Mouse (Mus musculus) forebrain, embryonic 11.5 days (tissue): ENCODE measurements around the gene Cfap54. TPM values are rescaled to one million over a fixed set of nuclear protein-coding genes. Genes with fewer than 3 reads are reported as not detected.

Experiments
- ATAC-seq: fragments of 200-750 bp; cut with Nextera tagmentation; replicated peaks from 2 replicates; pipeline ENCODE4 v1.8.0; 2017; ENCODE audit warnings: moderate TSS enrichment; ENCODE audit not compliant: low FRiP score
- DNase-seq: peaks from one replicate; pipeline ENCODE4 v3.0.0-alpha.2; 2017; ENCODE audit warnings: low spot score
- H3K27ac ChIP-seq: fragments of 300-500 bp; sonication (generic); 2 replicates; pipeline ENCODE4 v1.5.1; 2014; ENCODE audit warnings: low read depth, low read length
- H3K27me3 ChIP-seq: fragments of 300-500 bp; sonication (generic); 2 replicates; pipeline ENCODE4 v1.6.1; 2014; ENCODE audit warnings: mild to moderate bottlenecking, low read length, mixed read lengths; ENCODE audit not compliant: control insufficient read depth, insufficient read depth
- H3K36me3 ChIP-seq: fragments of 300-500 bp; sonication (generic); 2 replicates; pipeline ENCODE4 v1.6.1; 2014; ENCODE audit warnings: mild to moderate bottlenecking, low read length, moderate library complexity, mixed read lengths; ENCODE audit not compliant: control insufficient read depth, insufficient read depth
- H3K4me1 ChIP-seq: fragments of 300-500 bp; sonication (generic); replicated peaks from 2 replicates; pipeline ENCODE4 v1.6.1; 2014; ENCODE audit warnings: low read length, mixed read lengths; ENCODE audit not compliant: control insufficient read depth, insufficient read depth
- H3K4me2 ChIP-seq: fragments of 300-500 bp; sonication (generic); 2 replicates; pipeline ENCODE4 v1.6.1; 2014; ENCODE audit warnings: low read depth, mild to moderate bottlenecking, low read length, moderate library complexity, mixed read lengths; ENCODE audit not compliant: severe bottlenecking
- H3K4me3 ChIP-seq: fragments of 300-500 bp; sonication (generic); 2 replicates; pipeline ENCODE4 v1.5.1; 2014; ENCODE audit warnings: low read depth, low read length
- H3K9ac ChIP-seq: fragments of 300-500 bp; sonication (generic); 2 replicates; pipeline ENCODE4 v1.6.1; 2014; ENCODE audit warnings: low read length
- H3K9me3 ChIP-seq: fragments of 300-500 bp; sonication (generic); 2 replicates; pipeline ENCODE4 v1.6.1; 2016; ENCODE audit warnings: low read length, mixed read lengths; ENCODE audit not compliant: control insufficient read depth
- WGBS: fragments of 180-500 bp; shearing (Covaris S2); extraction: QIAGEN DNeasy Blood & Tissue Kit; methylation state at CpG from one replicate; pipeline ENCODE4 v1.1.7; 2014; 5-methylcytosine and 5-hydroxymethylcytosine counted together
- polyA plus RNA-seq: library from polyadenylated mRNA; unstranded; fragments of >200 nt; fragmentation: Nextera tagmentation; extraction: Ambion mirVana; gene quantifications from 2 replicates; pipeline ENCODE4 v1.2.1, GENCODE M21; 2014

Cfap54 gene
- polyA plus RNA-seq, 1 experiment from 2014 or later = 1.5 TPM

- H3K4me1 ChIP-seq = no peaks in the 10 kb centered on the region
- 86% methylated on average over 6 of the region's 6 CpGs for WGBS
- no peak overlapping the region for H3K4me2 ChIP-seq
- no peaks in the 10 kb centered on the region for H3K27me3 ChIP-seq
- H3K27ac ChIP-seq = no peak overlapping the region
- no peaks in the 10 kb centered on the region for H3K36me3 ChIP-seq
- no peaks in the 10 kb centered on the region for H3K9me3 ChIP-seq
- no peak overlapping the region for H3K4me3 ChIP-seq
- ATAC-seq = no peak
- no peak for DNase-seq
- H3K9ac ChIP-seq = no peak overlapping the region
Observed at GRCm38 (mm10) chr10:93090241-93090640, 8.8 kb upstream of the Cfap54 start.

DNA sequence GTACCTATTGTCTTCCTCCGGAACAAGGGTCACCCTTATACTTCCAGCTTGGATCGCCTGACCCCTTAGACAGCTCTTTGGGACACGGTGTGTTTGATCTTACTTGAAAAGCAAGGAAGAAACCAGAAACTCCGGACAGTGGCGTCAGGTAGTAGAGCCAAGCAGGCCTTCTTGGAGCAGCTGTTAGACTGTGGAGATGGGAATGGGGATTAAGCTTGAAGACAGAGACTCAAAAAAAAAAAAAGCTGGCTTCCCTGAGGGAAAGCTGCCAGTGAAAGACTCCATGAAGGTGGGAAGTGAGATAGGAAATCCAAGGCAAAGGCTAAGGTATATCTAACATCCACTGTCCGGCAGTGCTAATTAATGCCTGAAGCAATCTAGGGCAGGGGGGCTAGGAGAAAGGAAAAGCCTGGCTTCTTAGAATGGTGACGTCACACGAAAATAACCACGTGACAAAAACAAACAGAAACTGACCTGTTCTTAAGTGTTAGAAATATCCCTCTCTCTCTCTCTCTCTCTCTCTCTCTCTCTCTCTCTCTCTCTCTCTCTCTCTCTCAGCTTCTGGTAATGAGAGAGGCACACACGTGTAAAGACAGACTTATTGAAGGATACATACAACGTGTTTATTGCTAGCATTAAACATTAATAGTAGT lies 7.1 kb upstream of the Cfap54 start:
- WGBS = 75% methylated on average over 11 of the region's 11 CpGs
- Histone ChIP-seq H3K9me3 (no peaks in the 10 kb centered on the region), H3K4me1 (no peaks in the 10 kb centered on the region), H3K27me3 (no peaks in the 10 kb centered on the region), H3K36me3 (no peaks in the 10 kb centered on the region), H3K9ac (no peak overlapping the region), H3K27ac (no peak overlapping the region), H3K4me3 (no peak overlapping the region), H3K4me2 (no peak overlapping the region)
- ATAC-seq (no peak), DNase-seq (no peak)

- WGBS = 93% methylated on average over 7 of the region's 7 CpGs
Observed at GRCm38 (mm10) chr10:93087504-93087903, 6.1 kb upstream of the Cfap54 start.

GRCm38 (mm10) chr10:93083963-93084340 lies 2.5 kb upstream of the Cfap54 start:
- no peak for ATAC-seq
- Histone ChIP-seq H3K9me3 (no peaks in the 10 kb centered on the region), H3K4me1 (peaks cover 3% of the 10 kb centered on the region; the same call in 1 of the 2 replicates), H3K4me2 (no peak overlapping the region), H3K36me3 (no peaks in the 10 kb centered on the region), H3K27ac (no peak overlapping the region; the same call in 1 of the 2 replicates), H3K4me3 (no peak overlapping the region), H3K9ac (no peak overlapping the region), H3K27me3 (no peaks in the 10 kb centered on the region)
- WGBS = 33% methylated on average over 8 of the region's 8 CpGs
- DNase-seq = no peak

More at GRCm38 (mm10) chr10:93087504-93087903, 6.1 kb upstream of the Cfap54 start:
- Histone ChIP-seq H3K4me2 (no peak overlapping the region), H3K36me3 (no peaks in the 10 kb centered on the region), H3K4me3 (no peak overlapping the region), H3K27me3 (no peaks in the 10 kb centered on the region), H3K4me1 (peaks cover 3% of the 10 kb centered on the region; the same call in 1 of the 2 replicates), H3K27ac (no peak overlapping the region), H3K9ac (no peak overlapping the region), H3K9me3 (no peaks in the 10 kb centered on the region)
- ATAC-seq (no peak), DNase-seq (no peak)

DNA sequence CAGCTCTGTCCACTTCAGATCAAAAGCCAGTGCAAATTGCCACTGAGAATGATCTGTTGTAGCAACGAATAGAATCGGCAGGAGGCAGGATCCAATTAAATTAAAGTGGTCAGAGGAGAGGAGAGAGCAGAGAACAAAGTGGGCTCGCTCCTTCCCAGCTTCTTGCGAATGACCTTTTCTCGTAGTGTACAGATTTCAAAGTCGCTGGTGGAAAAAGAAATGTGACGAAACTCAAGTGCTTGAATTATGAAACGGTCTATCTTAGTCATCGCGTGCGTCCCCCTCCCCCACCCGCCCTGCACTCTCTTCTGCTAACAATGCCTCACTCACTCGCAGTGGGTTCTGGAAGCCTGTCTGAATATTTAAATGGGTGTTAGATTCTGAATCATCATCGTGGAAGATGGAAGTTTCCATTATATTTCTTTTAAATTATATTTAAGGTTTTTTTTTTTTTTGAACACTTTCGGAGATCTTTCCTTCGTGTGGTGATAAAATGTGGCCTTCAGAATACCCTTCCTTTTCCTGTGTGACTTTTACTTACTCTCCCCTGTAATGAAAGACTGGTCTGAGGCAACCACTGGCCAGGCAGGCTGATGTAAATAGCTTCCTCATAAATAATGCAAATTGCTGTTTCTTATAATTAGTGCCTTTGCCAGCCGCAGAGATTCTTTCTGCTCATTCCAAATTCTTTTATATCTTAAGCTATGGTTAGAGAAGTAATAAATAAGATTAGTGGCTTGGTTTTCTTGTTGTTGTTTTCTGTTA lies 2.0 kb upstream of the Cfap54 start:
- Histone ChIP-seq H3K4me2 (peak overlapping the region; percentile 35; the same call in 1 of the 2 replicates), H3K36me3 (no peaks in the 10 kb centered on the region), H3K27ac (peak overlapping the region; percentile 63), H3K27me3 (no peaks in the 10 kb centered on the region), H3K9me3 (no peaks in the 10 kb centered on the region), H3K9ac (peak overlapping the region; percentile 12), H3K4me3 (peak overlapping the region; percentile 16; the same call in 1 of the 2 replicates), H3K4me1 (peaks cover 3% of the 10 kb centered on the region; the same call in 1 of the 2 replicates)
- ATAC-seq (peak; percentile 50), DNase-seq (peak; percentile 60)
- 3% methylated on average over 17 of the region's 17 CpGs for WGBS

GRCm38 (mm10) chr10:93079486-93079885 lies 1.9 kb downstream of the Cfap54 start:
- Histone ChIP-seq H3K9ac (no peak overlapping the region), H3K27me3 (no peaks in the 10 kb centered on the region), H3K9me3 (no peaks in the 10 kb centered on the region), H3K36me3 (no peaks in the 10 kb centered on the region), H3K4me3 (no peak overlapping the region), H3K27ac (no peak overlapping the region), H3K4me1 (peaks cover 3% of the 10 kb centered on the region; the same call in 1 of the 2 replicates), H3K4me2 (no peak overlapping the region)
- 91% methylated on average over 3 of the region's 3 CpGs for WGBS
- no peak for DNase-seq
- ATAC-seq = no peak

GRCm38 (mm10) chr10:93077935-93078479 lies 3.4 kb downstream of the Cfap54 start:
- peaks cover 3% of the 10 kb centered on the region; the same call in 1 of the 2 replicates for H3K4me1 ChIP-seq
- no peak overlapping the region for H3K27ac ChIP-seq
- no peak for ATAC-seq
- no peaks in the 10 kb centered on the region for H3K9me3 ChIP-seq
- no peaks in the 10 kb centered on the region for H3K36me3 ChIP-seq
- H3K27me3 ChIP-seq = no peaks in the 10 kb centered on the region
- no peak overlapping the region for H3K9ac ChIP-seq
- WGBS = 72% methylated on average over 11 of the region's 11 CpGs
- no peak overlapping the region for H3K4me2 ChIP-seq
- no peak for DNase-seq
- no peak overlapping the region for H3K4me3 ChIP-seq

GRCm38 (mm10) chr10:93076376-93076775 lies 5.0 kb downstream of the Cfap54 start:
- Histone ChIP-seq H3K36me3 (no peaks in the 10 kb centered on the region), H3K9ac (no peak overlapping the region), H3K27me3 (no peaks in the 10 kb centered on the region), H3K9me3 (no peaks in the 10 kb centered on the region), H3K4me3 (no peak overlapping the region), H3K4me1 (no peaks in the 10 kb centered on the region; the same call in 1 of the 2 replicates), H3K4me2 (no peak overlapping the region), H3K27ac (no peak overlapping the region)
- 87% methylated on average over 9 of the region's 9 CpGs for WGBS
- ATAC-seq (no peak), DNase-seq (no peak)
